Mouse (Mus musculus) R1 (cell line): ENCODE measurements around the gene Gm17428.
A peak's percentile ranks its signal among the peaks of the same experiment; 100 is the strongest.
"Not testable (repeated sequence)": the region's sequence is repeated elsewhere in the genome, so short reads cannot be mapped to it uniquely, and the experiment has no call there.

Source experiments
- DNase-seq: peaks from one replicate; pipeline ENCODE4 v3.0.0-alpha.2; 2018; ENCODE audit warnings: low read depth, low spot score

Gm17428 gene

DNA sequence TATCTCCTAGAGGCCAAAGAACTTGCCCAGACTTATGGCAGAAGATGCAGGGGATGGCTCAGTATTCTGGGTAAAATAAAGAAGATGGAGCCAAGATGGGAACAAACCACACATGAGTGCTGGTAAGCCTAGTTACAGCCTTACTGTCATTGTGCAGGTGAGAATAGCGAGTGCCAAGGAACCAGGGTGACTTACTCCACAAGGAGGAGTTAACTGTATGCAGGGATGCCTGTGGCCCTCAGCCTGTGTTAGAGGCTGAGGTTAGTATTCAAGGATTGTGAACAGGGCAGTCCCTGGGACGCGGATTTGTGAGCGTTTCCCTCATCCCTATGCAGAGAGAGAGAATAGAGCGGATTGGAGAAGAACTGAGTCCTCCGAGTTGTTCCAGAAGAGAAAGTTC lies 25.1 kb upstream of the Gm17428 start:
- no peak for DNase-seq

DNA sequence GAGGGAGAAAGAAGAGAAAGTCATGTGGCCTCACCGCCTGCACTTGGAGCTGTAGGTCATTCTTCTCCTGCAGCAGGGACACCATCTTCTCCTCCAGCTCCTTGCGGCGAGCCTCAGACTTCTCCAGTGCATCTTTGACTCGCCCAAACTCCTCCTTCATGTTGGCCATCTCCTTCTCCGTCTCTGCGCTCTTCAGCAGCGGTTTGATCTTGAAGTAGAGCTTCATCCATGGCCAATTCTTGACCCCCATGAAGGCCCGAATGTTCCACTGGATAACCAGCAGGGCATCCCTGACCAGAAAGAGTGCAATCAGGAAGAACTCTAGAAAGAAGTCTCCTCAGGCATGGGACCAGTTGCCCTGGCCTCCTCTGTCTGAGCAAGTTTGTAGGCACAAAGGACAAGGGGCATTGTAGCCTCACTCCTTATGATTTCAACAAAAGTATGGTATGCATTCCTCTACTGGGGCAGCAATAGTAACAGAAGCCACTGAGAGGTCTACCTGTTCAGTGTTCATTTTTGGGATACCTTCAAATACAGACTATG lies 23.0 kb upstream of the Gm17428 start:
- DNase-seq = no peak

DNA sequence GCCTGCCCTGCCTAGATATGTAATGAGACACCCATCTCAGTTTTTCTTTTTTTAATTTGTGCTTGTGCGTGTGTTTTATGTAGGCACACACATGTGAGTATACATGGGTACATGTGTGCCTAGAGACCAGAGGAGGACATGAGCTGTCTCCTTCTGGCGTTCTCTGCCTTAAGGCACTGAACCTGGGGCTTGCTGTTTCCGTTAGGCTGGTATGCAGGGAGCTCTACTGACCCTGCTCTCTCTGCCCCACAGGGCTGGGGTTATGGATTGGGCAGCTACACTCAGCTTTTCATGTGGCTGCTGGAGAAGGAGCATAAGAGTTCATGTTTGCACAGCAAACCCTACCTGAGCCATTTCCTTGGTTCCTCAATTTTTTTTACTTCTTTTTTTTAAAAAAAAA lies 22.3 kb upstream of the Gm17428 start:
- no peak for DNase-seq

DNA sequence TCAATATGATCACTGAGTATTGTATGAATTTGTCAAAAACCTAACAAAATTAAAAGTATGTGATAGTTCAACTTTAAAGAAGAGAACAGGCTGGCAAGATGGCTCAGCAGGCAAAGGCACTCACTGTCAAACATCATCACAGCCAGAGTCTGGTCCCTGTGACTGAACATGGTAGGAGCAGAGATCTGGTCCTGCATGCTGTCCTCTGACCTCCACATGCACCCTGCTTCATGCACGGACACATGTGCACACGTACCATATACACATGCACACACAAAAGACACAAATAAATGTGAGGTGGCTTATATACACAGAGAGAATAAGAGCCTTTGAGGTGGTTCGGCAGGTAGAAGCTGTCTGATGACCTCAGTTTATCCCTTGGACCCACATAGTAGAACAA lies 21.3 kb upstream of the Gm17428 start:
- DNase-seq = no peak

DNA sequence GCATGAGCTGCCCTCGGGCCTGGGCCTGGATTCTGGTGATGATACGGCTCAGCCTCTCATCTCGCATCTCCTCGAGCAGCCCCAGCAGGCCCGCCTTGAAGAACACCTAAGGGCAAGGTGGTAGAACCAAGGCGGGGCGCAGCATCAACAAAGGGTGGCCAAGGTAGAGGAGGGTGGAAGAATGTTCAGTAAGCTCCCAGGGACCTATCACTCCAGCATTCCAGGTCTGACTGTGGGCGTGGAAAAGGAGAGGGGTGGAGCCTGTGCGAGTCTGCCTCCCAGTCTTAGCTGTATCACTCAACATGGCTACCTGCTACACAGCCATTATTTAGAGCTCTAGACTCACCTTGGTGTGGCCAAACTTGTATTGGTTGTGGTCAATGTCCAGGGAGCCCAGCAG lies 20.2 kb upstream of the Gm17428 start:
- DNase-seq = peak; percentile 90

DNA sequence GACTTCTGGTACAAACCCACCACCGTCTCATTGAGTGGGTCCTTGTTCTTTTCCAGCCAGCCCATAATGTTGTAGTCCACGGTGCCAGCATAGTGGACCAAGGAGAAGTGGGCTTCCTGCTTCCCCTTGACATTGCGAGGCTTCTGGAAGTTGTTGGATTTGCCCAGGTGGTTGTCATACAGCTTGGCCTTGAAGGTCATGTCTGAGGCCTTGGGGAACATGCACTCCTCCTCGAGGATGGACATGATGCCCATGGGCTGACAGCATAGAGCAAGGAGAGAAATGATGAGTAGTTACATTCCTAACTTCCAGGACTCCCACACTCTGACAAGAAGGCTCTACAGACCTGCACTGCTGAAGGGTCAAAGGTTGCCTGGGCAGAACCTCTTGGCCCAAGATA lies 18.2 kb upstream of the Gm17428 start:
- DNase-seq = no peak

DNA sequence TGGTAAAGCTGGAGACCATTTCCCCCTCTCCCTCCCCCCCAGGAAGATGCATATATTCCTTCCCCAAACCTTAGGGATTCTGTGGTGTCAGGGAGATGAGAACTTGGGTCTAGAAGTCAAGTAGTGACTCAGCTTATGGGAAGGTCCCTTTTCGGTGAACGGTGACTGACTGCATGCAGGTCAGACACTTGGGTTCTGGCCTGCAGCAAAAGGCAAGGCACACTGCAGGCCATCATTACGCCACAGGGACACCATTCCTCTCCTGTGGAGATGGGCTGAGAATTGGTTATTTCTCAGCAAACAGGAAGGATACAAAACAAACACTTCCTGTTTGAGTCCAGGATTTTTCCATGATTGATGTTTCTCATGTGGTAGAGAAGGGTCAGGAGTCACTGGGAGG lies 17.5 kb upstream of the Gm17428 start:
- no peak for DNase-seq

DNA sequence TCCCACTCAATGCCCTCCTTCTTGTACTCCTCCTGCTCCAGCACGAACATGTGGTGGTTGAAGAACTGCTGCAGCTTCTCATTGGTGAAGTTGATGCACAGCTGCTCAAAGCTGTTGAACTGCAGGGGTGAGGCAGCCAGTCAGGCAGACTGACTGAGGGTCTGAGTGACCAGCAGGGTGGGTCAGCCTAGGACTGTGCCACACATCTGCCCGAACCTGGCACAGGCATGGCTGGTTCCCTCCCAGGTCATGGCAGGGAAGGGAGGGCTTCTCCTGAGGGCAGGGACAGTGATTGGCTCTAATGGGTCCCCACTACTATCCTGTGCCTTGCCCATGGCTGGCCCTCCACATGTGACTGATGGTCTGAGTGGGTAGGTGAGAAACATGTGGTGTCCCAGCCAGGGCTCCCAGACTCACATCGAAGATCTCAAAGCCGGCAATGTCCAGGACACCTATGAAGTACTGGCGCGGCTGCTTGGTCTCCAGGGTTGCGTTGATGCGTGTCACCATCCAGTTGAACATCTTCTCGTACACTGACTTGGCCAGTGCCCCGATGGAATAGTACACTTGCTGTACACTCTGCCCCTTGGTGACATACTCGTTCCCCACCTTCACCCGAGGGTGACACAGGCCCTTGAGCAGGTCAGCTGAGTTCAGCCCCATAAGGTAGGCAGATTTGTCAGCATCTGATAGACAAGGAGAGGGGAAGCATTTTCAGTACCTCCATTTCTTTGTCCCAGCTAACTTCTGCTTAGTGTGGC lies 16.7 kb upstream of the Gm17428 start:
- not testable (repeated sequence) for DNase-seq

DNA sequence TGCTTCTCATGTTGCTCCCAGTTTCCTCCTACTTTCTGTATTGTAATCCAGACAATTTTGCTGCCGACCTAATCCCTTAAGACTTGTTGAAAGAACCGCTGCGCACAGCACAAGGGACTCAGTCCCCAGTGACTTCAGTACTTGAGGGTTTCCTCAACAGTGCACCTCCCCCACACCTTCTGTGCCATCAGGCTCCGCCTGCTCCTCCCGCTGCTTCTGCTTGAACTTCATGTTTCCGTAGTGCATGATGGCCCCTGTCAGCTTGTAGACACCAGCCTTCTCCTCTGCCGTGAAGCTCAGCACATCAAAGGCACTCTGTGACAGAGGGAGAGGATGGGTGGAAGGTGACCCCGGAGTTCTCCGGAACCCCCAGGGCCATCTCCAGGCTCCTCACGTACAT lies 16.0 kb upstream of the Gm17428 start:
- DNase-seq = no peak

DNA sequence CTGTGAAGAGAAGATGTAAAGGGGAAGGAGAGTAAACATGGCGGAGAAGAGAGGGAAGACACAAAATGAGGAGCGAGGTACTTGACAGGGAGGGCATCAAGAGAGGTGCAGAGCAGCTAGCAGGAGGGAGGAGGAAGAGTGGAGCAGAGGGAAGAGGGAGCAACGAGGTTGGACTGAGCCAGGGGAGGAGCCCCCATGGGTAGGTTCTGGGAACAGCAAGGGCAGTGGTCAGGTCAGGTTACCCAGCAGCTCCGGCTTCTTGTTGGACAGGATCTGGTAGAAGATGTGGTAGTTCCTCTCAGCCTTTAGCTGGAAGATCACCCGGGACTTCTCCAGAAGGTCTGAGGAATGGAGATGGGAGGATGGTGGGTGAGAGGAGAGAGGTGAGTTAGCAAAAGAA lies 15.2 kb upstream of the Gm17428 start:
- no peak for DNase-seq

DNA sequence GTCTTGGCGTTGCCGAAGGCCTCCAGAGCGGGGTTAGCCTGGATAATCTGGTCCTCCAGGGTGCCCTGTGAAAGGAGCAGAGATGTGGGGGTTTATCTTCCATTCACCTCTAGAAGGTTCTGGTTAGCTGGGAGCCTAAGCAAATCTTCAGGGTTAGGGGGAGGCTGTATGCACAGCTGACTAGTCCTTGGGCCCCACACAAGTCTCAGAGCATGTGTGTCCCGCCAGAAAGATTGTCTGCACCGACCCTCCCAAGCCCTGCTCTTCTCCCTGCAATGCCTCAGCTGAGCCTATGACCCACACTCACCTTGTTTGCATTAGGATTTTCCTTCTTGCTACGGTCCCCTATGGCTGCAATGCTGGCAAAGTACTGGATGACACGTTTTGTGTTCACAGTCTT lies 14.0 kb upstream of the Gm17428 start:
- DNase-seq = no peak

DNA sequence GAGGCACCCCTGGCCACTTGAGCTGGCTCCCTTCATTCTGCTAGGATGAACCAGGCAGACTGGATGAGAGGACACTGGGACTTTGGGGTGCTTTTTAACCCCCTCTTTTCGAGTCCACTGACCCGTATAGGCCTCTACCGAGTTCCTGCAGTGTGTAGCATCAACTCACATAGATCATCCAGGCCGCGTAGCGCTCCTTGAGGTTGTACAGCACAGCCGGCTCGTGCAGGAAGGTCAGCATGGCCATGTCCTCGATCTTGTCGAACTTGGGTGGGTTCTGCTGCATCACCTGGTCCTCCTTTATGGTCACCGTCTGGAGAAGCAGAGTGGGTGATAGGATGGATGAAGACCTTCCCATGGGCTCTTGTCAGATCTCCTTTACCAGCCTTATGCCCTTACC lies 13.0 kb upstream of the Gm17428 start:
- DNase-seq = no peak

DNA sequence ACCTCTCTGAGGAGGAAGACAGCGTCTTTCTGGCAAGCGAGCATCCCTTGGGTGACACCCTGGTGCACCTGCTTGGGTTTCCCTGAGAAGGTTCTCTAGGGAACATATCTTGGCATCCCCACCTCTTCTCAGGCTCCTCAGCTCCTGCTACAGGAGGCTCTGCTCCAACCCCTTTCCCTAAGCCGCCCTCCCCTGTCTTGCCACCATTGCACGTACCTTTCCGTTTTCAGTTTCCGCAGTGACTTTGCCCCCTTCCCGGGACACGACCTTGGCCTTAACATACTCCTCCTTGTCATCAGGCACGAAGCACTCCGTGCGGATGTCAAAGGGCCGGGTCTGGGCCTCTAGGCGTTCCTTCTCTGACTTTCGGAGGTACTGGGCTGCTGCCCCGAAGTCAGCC lies 11.7 kb upstream of the Gm17428 start:
- DNase-seq = no peak

DNA sequence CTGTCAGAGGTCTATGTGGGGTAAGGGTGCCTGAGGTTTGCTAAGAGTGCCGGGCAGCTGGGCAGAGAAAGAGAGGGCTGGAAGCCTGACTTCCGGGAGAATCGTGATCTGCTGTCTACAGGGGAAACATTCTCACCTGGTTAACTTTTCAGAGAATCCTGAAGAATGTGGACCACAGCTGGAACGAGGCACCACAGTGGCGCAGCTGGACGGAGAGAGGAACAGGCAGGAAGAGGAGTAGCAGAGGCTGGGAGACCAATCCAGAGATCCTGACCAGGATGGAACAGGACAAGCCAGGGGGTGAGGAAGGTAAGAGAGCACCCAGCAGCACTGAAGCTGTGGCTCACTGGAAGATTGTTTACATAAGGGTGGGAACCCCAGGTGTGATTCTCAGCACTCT lies 11.1 kb upstream of the Gm17428 start:
- no peak for DNase-seq

DNA sequence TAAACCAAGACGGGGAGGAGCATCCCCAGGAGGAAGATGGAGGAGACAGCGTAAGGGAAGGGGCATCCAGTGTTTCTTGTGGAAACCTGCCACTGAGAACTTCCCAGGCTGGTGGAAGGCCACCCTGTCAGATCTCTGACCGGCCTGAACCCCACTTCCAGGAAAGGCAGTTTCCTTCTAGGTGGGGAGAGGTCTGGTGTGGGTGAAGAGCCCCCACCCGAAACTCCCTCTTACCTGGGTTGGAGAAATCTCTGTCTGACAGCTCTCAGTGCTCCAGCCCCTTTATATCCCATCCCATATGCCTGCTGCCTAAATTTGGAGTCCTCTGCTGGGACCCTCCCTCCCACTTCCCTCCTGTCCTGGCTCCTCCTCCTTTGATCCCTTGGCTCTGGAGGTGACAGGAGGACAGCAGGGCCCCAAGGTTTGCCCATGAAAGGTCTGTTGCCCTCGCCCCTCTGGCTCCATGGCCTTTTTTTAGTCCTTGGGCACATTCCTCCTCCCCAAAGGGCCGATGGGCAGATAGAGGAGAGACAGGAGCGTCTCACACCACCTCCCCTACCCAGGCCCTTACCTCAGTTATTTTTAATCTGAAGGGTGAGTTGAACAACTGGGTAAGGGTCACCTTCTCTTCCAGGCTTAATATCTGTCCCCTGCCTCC lies 10.3 kb upstream of the Gm17428 start, which contains the start of gene Myh6:
Gene Myh6, minus strand, starts transcription at position 608 of the 658 bp plus-strand sequence.
- DNase-seq = no peak

DNA sequence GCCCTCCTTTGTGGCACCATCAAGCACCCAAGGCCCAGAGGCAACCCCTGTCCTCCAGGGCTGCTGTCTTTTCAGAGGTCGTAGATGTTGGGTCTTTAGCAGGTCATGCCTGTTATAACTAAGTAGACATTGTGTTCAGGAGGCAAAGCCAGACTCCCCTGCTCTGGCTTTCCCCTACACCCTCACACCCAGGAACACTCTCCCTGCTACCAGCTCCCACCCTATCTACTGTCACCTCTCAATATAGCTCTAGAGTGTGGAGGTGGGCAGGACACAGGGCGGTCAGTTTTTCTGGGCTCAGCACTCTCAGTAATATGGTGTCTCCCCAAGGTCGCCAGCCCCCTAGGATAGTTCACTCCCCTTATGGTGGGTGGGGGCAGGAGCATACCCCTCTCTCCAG lies 8.9 kb upstream of the Gm17428 start:
- no peak for DNase-seq

DNA sequence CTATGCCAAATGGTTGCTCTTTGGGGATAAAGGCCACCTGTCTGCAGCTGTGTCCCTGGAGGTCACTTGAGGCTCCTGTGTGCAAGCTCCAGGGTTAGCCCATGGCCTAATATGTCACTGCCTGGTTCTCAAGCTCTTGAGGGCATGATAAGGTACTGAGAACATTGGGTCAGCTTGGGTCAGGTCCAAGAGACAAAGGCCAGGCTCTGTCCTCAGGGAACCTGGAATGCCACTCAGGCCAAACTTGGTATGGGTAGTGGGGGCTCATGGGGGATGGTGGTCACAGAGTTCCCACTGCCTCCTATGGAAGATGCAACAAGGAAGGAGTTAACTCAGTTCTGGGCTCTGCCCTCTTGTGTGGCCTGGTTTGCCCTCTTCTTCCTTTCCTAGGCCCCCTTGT lies 8.4 kb upstream of the Gm17428 start:
- no peak for DNase-seq

DNA sequence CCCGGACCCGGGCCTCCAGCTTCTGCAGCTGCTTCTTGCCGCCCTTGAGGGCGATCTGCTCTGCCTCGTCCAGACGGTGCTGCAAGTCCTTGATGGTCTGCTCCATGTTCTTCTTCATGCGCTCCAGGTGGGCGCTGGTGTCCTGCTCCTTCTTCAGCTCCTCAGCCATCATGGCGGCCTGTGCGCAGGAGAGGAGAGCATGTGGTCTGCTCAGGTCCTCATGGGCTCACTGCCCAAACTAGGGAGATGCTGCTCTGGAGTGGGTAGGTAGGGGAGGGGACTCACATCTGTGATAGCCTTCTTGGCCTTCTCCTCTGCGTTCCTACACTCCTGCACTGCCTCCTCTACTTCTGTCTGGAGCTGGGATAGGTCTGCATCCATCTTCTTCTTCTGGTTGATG lies 3.9 kb upstream of the Gm17428 start:
- DNase-seq = not testable (repeated sequence)

DNA sequence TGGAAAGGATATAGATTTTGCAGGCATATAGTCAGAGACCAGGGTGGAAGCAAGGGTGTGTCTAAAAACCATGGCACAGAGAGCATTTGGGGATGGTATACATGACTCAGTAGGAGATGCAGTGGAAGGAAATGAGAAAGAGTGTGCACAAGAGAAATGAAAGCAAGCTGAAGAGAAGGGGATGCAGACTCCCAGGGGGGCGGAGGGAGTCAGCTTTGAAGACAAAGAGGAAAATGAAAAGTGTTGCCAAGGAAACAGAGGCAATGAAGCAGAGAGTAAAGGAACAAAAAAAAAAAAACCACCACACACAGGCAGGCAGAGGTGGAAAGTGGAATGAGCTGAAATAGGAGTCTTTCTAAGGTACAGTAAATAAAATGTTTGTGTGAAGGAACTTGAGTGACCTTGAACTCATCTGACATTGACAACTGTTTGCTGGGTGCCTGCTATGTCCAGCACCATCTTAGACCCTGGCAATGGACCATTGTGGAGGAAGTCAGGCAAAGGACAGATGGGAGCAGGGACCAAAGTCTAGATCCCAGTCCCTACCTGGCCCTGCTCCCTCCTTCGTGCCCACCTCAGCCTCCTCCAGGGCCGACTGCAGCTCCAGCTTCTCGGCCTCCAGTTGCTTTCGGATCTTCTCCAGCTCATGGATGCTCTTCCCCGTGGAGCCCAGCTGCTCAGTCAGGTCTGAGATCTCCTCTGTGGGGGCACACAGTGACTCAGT lies 2.5 kb upstream of the Gm17428 start:
- DNase-seq = peak; percentile 70

DNA sequence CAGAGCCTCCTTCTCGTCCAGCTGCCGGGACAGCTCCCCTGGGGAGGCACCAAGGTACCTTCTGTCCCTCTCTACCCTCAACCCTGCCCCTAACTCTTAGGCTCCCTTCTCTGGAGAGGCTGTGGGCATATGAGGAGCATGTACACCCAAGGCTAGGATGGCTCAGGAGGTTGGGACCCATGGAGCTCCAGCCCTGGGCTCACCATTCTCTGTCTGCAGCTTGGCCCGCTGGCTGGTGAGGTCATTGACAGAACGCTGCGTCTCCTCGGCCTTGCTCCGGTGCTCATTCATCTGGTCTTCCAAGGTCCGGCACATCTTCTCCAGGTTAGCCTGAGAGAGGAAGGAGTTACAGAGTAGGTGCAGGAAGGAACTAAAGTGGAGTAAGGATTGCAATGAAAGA lies 1.9 kb downstream of the Gm17428 start:
- no peak for DNase-seq

DNA sequence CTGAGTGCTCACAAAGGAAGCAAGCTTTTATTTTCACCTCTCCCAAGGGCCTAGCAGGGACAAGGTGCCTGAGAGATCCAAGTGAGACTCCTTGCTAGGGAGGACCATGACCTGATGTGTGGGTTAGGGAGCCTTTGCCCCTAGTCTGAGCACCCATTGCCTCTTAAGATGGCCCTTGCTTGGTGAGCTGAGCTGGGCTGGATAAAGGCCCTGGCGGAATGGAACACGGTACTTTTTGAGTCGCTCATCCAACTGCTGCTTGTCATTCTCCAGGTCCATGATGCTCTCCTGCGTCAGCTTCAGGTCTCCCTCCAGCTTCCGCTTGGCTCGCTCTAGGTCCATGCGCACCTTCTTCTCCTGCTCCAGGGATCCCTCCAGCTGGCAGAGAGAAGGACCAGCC lies 5.2 kb downstream of the Gm17428 start:
- no peak for DNase-seq

DNA sequence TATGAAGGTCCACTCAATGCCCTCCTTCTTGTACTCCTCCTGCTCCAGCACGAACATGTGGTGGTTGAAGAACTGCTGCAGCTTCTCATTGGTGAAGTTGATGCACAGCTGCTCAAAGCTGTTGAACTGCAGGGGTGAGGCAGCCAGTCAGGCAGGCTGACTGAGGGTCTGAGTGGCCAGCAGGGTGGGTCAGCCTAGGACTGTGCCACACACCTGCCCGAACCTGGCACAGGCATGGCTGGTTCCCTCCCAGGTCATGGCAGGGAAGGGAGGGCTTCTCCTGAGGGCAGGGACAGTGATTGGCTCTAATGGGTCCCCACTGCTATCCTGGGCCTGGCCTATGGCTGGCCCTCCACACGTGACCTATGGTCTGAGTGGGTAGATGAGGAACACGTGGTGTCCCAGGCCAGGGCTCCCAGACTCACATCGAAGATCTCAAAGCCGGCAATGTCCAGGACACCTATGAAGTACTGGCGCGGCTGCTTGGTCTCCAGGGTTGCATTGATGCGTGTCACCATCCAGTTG lies 11.7 kb downstream of the Gm17428 start:
- DNase-seq = not testable (repeated sequence)
